Mouse (Mus musculus) embryonic facial prominence, embryonic 12.5 days (tissue): ENCODE results near the gene Raly. TPM values are rescaled to one million over a fixed set of nuclear protein-coding genes. Genes with fewer than 3 reads are reported as not detected.

Experiments
- ATAC-seq: fragments of 200-750 bp; cut with Nextera tagmentation; 2 replicates; pipeline ENCODE4 v1.8.0; 2017; ENCODE audit not compliant: insufficient number of reproducible peaks, insufficient read depth, low FRiP score, low TSS enrichment
- H3K27ac ChIP-seq: fragments of 300-500 bp; sonication (generic); 2 replicates; pipeline ENCODE4 v1.5.1; 2016; ENCODE audit warnings: mild to moderate bottlenecking
- H3K27me3 ChIP-seq: fragments of 300-500 bp; sonication (generic); 2 replicates; pipeline ENCODE4 v1.6.1; 2016; ENCODE audit warnings: mild to moderate bottlenecking, moderate library complexity
- H3K36me3 ChIP-seq: fragments of 300-500 bp; sonication (generic); 2 replicates; pipeline ENCODE4 v1.6.1; 2016; ENCODE audit warnings: mild to moderate bottlenecking
- H3K4me1 ChIP-seq: fragments of 300-500 bp; sonication (generic); 2 replicates; pipeline ENCODE4 v1.6.1; 2016
- H3K4me2 ChIP-seq: fragments of 300-500 bp; sonication (generic); replicated peaks from 2 replicates; pipeline ENCODE4 v1.6.1; 2016; ENCODE audit warnings: mild to moderate bottlenecking, moderate library complexity
- H3K4me3 ChIP-seq: fragments of 300-500 bp; sonication (generic); 2 replicates; pipeline ENCODE4 v1.5.1; 2016; ENCODE audit warnings: mild to moderate bottlenecking
- H3K9ac ChIP-seq: fragments of 300-500 bp; sonication (generic); 2 replicates; pipeline ENCODE4 v1.6.1; 2016; ENCODE audit warnings: mild to moderate bottlenecking, moderate library complexity
- H3K9me3 ChIP-seq: fragments of 300-500 bp; sonication (generic); 2 replicates; pipeline ENCODE4 v1.6.1; 2016; ENCODE audit warnings: mild to moderate bottlenecking, moderate library complexity
- WGBS: fragments of 180-500 bp; shearing (Covaris S2); methylation state at CpG from one replicate; pipeline ENCODE4 v1.1.7; 2016; 5-methylcytosine and 5-hydroxymethylcytosine counted together
- polyA plus RNA-seq: library from polyadenylated mRNA; unstranded; fragments of >200 nt; fragmentation: Nextera tagmentation; extraction: Ambion mirVana; gene quantifications from 2 replicates; pipeline ENCODE4 v1.2.1, GENCODE M21; 2016

Gene Raly
- polyA plus RNA-seq, 1 experiment from 2014 or later, result 47.6 TPM

DNA sequence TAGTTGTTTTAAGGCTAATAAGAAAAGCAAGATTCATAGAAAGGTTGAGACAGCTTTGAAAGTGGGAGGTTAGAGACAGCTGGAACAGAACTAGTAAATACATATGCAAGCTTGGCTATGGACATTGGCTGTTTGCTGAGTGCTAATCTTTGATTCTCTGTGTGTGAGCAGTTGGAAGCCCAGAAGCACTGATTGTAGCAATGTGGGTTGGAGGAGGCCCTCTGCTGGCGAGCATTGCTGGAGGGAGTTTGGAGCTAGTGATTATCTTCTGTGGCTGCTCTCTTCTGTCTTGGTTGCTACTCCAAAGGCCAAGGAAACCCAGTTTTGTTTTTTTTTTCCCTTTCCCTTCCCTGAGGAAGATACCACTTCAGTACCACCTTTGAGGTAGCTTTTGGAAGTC is 26.9 kb downstream of the Raly start:
- Histone ChIP-seq H3K36me3 (no peaks in the 10 kb centered on the region), H3K9me3 (no peaks in the 10 kb centered on the region), H3K27ac (no peak overlapping the region), H3K4me1 (peaks cover 27% of the 10 kb centered on the region), H3K4me2 (no peak overlapping the region), H3K9ac (no peak overlapping the region), H3K4me3 (no peak overlapping the region), H3K27me3 (no peaks in the 10 kb centered on the region)
- ATAC-seq, result no peak
- 38% methylated on average over 1 of the region's 1 CpGs for WGBS

DNA sequence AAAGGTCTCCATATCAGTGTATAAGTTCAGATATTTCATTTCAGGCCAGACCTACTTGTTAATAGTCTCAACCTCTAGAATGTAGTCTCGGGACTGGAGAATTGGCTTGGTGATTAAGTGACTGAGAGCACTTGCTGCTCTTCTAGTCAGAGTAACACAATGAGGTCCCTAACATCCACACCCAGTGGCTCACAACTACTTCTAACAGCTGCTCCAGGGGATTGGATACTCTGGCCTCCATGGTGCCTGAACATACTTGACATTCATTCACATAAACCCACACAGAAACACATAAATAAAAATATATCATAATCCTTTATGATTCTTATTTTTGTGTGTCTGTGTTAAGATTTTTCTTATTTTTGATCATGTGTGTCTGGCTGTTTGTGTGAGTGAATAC is 27.7 kb downstream of the Raly start:
- Histone ChIP-seq H3K9me3 (no peaks in the 10 kb centered on the region), H3K4me3 (no peak overlapping the region), H3K27ac (no peak overlapping the region), H3K9ac (no peak overlapping the region), H3K4me1 (peaks cover 27% of the 10 kb centered on the region), H3K4me2 (no peak overlapping the region), H3K27me3 (no peaks in the 10 kb centered on the region), H3K36me3 (no peaks in the 10 kb centered on the region)
- no peak for ATAC-seq
- WGBS, result 81% methylated on average over 1 of the region's 1 CpGs

DNA sequence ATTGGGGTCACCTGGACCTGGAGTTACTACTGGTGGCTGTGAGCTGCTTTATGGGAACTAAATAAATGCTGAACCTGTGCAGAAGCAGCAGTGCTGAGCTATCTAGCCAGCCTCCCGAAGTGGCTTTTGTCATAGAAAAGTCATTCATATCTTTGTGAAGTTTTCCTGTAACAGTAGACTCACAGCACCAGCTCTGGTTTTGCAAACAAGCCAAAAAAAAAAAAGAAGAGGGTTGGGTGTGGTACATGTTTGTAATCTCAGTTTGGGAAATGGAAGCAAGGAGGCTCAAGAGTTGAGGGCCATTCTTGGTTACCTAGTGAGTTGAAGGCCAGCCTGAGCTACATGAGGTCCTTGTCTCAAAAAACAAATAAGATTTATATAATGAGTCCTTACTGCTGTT is 29.4 kb downstream of the Raly start:
- no peak overlapping the region for H3K4me2 ChIP-seq
- no peaks in the 10 kb centered on the region for H3K27me3 ChIP-seq
- no peak for ATAC-seq
- no peaks in the 10 kb centered on the region for H3K9me3 ChIP-seq
- no peak overlapping the region for H3K4me3 ChIP-seq
- WGBS, result 74% methylated on average over 1 of the region's 1 CpGs
- H3K27ac ChIP-seq, result no peak overlapping the region
- no peak overlapping the region for H3K9ac ChIP-seq
- no peaks in the 10 kb centered on the region for H3K36me3 ChIP-seq
- H3K4me1 ChIP-seq, result peaks cover 27% of the 10 kb centered on the region

DNA sequence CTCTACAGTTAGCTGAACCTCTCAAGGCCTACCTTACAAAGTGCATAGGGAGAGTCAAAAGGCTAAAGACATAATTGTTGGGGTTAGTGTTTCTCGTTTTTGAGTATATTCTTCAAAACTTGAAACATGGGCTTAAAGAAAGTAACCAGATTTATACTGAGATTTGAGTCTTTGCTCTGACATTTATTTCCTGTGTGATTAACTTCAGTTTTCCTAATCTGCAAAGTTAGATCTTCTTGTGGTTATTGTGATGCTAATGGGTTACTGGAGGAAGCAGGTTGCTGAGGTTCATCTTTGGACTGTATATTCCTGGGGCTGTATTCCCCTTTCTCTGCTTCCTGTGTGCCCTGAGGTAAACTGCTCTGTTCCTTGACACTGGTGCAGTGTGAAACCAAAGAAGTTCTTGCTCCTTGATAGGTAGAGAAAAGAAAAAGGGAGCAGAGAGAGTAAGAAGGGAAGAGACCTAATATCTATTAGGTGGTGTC is 35.2 kb downstream of the Raly start:
- Histone ChIP-seq H3K9ac (no peak overlapping the region), H3K27ac (no peak overlapping the region), H3K36me3 (0 out of 2 replicates have a peak, but pooled peaks cover 2% of the 10 kb centered on the region), H3K4me1 (0 out of 2 replicates have a peak, but pooled peaks cover 5% of the 10 kb centered on the region), H3K4me3 (no peak overlapping the region), H3K9me3 (no peaks in the 10 kb centered on the region), H3K4me2 (no peak overlapping the region), H3K27me3 (no peaks in the 10 kb centered on the region)
- WGBS, result 80% methylated on average over 1 of the region's 1 CpGs
- ATAC-seq, result no peak

DNA sequence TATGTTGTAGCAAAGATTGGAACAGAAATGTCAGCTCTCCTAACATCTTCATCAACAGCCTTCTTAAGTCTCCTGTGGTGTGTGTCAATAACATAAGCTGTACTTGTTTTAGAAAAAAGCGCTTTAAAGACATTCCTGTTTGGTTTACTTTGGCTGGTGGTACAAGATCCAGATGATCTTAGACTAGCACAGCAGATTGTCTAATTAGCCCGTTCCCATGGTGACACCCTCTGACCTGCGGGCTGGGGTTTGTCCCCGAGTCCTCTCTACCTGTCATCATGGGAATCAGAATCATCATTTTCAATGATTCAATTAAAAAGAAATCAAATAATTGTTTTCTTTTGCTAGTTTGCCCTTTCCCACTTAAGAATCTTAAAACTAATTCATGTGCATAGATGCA is 36.6 kb downstream of the Raly start:
- H3K27me3 ChIP-seq, result no peaks in the 10 kb centered on the region
- 67% methylated on average over 4 of the region's 4 CpGs for WGBS
- 0 out of 2 replicates have a peak, but pooled peaks cover 3% of the 10 kb centered on the region for H3K4me1 ChIP-seq
- H3K36me3 ChIP-seq, result 0 out of 2 replicates have a peak, but pooled peaks cover 2% of the 10 kb centered on the region
- no peak overlapping the region for H3K4me2 ChIP-seq
- no peaks in the 10 kb centered on the region for H3K9me3 ChIP-seq
- ATAC-seq, result no peak
- no peak overlapping the region for H3K4me3 ChIP-seq
- H3K9ac ChIP-seq, result no peak overlapping the region
- H3K27ac ChIP-seq, result no peak overlapping the region

DNA sequence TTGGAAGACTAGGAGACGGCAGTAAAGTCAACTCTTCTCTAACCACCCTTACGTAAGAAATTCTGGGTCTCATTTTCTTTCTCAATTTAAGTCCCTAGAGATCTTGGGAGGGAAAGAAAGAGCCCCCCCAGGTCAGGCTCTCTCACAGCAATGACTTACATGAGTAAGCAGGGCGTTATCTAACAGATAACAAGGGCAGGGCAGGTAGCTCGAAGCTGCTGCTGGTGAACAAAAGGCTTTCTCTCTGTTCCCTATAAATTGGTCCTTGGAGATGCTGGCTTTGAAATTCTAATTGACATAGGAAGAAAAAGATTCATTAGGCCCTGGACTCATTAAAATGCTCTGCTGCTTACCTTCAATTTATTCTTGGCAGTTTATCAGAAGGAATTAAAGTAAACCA is 41.6 kb downstream of the Raly start:
- 82% methylated on average over 4 of the region's 4 CpGs for WGBS
- Histone ChIP-seq H3K4me3 (no peak overlapping the region), H3K27ac (no peak overlapping the region), H3K4me2 (no peak overlapping the region), H3K9ac (no peak overlapping the region), H3K4me1 (0 out of 2 replicates have a peak, but pooled peaks cover 3% of the 10 kb centered on the region), H3K27me3 (no peaks in the 10 kb centered on the region), H3K9me3 (no peaks in the 10 kb centered on the region), H3K36me3 (no peaks in the 10 kb centered on the region)
- no peak for ATAC-seq

DNA sequence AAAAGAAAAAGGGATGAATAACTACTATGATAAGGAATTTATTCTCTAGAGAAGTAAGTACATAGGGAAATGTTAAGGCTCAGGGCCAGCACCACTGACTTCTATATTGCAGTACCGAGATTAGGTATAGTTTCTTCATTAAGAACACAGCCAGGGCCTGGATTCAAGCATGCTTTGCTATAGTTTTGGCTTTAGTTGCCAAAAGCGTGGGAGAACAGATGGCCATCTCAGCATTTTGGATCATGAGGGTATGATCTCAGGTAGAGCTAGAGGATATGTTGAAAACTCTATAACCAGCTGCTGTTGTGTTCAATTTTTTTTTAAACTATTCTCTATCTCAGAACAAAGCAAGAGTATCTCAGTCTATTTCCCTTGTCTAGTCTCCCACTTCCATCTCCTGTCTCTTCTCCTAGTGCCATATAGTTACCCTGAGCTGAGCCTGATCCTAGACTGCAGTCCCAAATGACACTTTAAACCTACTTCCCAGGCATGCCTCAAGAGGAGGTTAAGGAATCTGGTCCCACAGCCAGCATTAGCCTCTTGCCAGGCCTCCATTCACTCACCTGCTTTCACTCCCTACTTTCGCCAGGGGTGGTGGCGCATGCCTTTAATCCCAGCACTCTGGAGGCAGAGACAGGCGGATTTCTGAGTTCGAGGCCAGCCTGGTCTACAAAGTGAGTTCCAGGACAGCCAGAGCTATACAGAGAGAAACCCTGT is 43.4 kb downstream of the Raly start:
- Histone ChIP-seq H3K9me3 (no peaks in the 10 kb centered on the region), H3K27me3 (no peaks in the 10 kb centered on the region), H3K36me3 (no peaks in the 10 kb centered on the region), H3K4me1 (0 out of 2 replicates have a peak, but pooled peaks cover 3% of the 10 kb centered on the region), H3K9ac (no peak overlapping the region), H3K27ac (no peak overlapping the region), H3K4me3 (no peak overlapping the region), H3K4me2 (no peak overlapping the region)
- ATAC-seq, result no peak
- WGBS, result 93% methylated on average over 6 of the region's 6 CpGs

DNA sequence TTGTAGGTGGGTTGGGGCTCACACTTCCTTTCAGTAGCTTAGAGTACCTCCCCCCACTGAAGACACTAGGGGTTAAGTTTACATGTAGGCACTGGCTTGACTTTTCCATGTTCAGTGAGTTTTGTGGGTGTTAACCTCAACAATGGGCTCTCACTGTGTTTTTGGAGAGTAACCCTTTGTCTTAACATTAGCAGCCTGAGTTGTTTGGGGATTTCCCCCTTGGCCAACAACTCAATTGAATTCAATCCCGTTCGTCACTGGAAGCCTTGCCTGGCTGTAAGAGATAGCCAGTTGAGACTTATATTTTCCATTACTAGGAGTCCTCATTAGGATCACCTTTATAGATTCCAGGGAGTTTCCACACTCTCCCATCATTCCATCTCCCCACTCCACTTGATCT is 45.6 kb downstream of the Raly start:
- no peaks in the 10 kb centered on the region for H3K36me3 ChIP-seq
- H3K27ac ChIP-seq, result no peak overlapping the region
- peaks cover 5% of the 10 kb centered on the region; the same call in 1 of the 2 replicates for H3K9me3 ChIP-seq
- H3K27me3 ChIP-seq, result no peaks in the 10 kb centered on the region
- no peak overlapping the region for H3K4me2 ChIP-seq
- 92% methylated on average over 2 of the region's 2 CpGs for WGBS
- H3K4me3 ChIP-seq, result no peak overlapping the region
- 0 out of 2 replicates have a peak, but pooled peaks cover 1% of the 10 kb centered on the region for H3K4me1 ChIP-seq
- ATAC-seq, result no peak
- no peak overlapping the region for H3K9ac ChIP-seq

DNA sequence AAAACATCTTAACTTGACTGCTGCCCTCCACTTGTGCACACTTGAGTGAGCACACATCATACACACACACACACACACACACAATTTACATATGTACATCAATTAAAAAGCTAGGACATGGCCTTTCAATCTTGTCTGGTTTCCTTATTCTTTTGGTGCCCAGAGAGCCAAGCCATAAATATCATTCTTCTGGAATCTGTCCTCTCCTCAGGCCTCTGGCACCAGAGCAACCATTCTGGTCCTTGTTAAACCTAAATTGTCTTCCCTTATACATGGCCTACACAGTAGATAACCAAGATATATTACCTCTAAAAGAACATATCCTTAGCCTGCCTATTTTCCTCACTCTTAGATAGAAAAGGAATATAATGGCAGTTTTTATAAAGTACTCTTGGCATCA is 57.2 kb downstream of the Raly start:
- no peaks in the 10 kb centered on the region for H3K27me3 ChIP-seq

DNA sequence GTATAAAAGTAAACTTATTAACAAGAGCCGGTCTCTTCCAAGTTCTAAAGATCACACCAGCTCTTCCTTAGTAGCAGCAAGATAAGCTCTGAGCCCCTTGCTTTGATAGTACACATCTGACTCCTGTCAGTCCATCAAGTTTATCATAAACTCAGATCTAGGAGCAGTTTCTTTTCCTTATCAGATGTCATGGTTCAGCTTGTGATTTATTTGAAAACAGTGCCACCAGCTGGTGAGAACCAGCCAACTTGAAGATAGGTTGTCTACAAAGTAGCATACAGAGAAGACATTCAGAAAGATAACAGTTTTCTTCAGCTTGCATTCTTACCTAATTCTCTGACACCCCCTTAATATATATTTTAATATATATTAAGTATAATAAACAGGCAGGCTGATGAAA is 64.5 kb downstream of the Raly start:
- H3K36me3 ChIP-seq, result peaks cover 30% of the 10 kb centered on the region
- ATAC-seq, result no peak
- no peak overlapping the region for H3K4me2 ChIP-seq
- H3K4me3 ChIP-seq, result no peak overlapping the region
- H3K9me3 ChIP-seq, result no peaks in the 10 kb centered on the region
- no peaks in the 10 kb centered on the region for H3K27me3 ChIP-seq
- H3K4me1 ChIP-seq, result no peaks in the 10 kb centered on the region
- WGBS, result 82% methylated on average over 1 of the region's 1 CpGs
- no peak overlapping the region for H3K9ac ChIP-seq
- no peak overlapping the region for H3K27ac ChIP-seq

More for the DNA sequence above, 57.2 kb downstream of the Raly start:
- Histone ChIP-seq H3K27ac (no peak overlapping the region), H3K36me3 (peaks cover 13% of the 10 kb centered on the region), H3K4me1 (no peaks in the 10 kb centered on the region), H3K9ac (no peak overlapping the region), H3K9me3 (no peaks in the 10 kb centered on the region), H3K4me2 (no peak overlapping the region), H3K4me3 (no peak overlapping the region)
- ATAC-seq, result no peak

DNA sequence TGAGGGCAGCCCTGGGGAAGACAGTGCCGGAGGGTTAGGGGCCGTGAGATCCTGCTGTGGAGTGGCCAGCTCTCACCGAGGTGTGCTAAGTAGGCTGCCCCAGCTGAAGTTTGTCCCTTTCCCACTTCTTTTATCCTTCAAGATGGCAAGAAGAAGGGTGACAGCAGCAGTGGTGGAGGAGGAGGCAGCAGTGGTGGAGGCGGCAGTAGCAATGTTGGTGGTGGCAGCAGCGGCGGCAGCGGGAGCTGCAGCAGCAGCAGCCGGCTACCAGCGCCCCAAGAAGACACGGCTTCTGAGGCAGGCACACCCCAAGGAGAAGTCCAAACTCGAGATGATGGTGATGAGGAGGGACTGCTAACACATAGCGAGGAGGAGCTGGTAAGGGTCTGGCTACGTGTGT is 72.8 kb downstream of the Raly start:
- Histone ChIP-seq H3K9ac (no peak overlapping the region), H3K27me3 (no peaks in the 10 kb centered on the region), H3K4me3 (no peak overlapping the region), H3K36me3 (peaks cover 79% of the 10 kb centered on the region), H3K27ac (no peak overlapping the region), H3K4me1 (no peaks in the 10 kb centered on the region), H3K9me3 (no peaks in the 10 kb centered on the region), H3K4me2 (no peak overlapping the region)
- no peak for ATAC-seq
- WGBS, result 93% methylated on average over 13 of the region's 13 CpGs

DNA sequence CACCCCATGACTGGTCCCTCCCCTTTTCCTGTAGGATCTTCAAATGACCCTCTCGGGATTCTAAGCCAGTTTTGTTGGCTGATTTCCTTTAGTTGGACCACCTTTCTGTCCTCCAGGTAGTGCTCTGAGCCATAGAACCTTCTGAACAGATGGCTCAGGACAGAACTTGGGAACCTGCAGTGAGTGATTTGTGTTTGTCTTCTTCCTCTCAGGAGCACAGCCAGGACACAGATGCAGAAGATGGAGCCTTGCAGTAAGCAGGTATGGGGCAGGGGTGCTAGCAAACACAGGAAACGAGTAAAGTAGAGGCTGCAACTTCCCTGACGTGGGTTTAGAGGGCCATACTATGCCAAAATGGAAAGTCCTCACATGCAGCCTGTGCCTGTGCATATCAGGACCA is 74.8 kb downstream of the Raly start:
- 78% methylated on average over 3 of the region's 3 CpGs for WGBS
- Histone ChIP-seq H3K4me3 (no peak overlapping the region), H3K4me2 (no peak overlapping the region), H3K27me3 (no peaks in the 10 kb centered on the region), H3K9me3 (no peaks in the 10 kb centered on the region), H3K4me1 (no peaks in the 10 kb centered on the region), H3K36me3 (peaks cover 80% of the 10 kb centered on the region), H3K27ac (no peak overlapping the region), H3K9ac (no peak overlapping the region)
- ATAC-seq, result no peak
